Mouse (Mus musculus): Measurements from ENCODE around the gene Jph4.

Jph4 gene

DNA sequence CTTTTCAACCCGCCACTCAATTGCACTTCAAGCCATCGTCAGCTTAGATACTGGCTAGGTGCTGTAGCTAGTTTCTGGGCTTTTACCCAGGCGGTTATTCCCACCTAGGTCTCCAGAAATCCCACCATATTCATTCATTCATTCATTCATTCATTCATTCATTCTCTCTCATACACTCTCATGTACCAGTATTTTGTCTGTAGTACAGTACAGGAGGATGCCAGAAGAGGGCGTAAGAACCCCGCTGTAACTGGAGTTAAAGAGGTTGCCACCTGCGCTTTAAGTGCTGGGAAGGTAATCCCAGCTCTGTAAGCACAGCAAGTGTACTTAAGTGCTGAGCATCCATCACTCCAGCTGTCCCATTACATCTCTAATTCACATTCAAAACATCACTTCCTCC lies 22.8 kb downstream of the Jph4 start:
- DNase-seq: no peak

DNA sequence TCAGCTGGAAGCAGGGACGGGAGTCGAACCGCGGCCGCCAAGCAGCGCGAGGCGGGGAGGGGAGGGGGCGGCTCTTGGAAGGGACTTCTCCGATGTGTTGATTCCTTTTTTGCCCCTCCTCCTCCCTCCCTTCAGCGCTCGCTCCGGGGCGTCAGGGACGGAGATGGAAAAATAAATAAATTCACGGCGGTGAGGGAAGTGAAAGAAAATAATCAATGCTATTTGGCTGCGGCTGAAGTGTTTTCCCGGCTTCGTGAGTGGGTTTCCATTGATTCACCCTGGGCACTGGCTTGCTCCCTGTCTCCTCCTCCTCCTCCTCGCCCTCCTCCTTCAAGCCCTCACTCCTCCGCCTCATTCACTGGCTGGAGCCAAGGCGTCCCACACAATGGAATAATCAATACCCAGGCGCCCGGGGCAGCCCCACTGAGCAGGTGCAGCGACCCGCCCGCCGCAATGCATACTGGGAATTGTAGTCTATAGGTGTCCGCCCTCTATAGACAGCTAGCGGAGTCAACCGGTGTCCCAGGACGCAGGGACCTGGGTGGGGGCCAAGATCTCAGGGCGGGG lies 24.6 kb downstream of the Jph4 start, which contains the start of gene Zfhx2:
Gene Zfhx2 (minus strand): TSS at position 314 of the 567 bp plus-strand sequence.
- peak; percentile 94 for DNase-seq

DNA sequence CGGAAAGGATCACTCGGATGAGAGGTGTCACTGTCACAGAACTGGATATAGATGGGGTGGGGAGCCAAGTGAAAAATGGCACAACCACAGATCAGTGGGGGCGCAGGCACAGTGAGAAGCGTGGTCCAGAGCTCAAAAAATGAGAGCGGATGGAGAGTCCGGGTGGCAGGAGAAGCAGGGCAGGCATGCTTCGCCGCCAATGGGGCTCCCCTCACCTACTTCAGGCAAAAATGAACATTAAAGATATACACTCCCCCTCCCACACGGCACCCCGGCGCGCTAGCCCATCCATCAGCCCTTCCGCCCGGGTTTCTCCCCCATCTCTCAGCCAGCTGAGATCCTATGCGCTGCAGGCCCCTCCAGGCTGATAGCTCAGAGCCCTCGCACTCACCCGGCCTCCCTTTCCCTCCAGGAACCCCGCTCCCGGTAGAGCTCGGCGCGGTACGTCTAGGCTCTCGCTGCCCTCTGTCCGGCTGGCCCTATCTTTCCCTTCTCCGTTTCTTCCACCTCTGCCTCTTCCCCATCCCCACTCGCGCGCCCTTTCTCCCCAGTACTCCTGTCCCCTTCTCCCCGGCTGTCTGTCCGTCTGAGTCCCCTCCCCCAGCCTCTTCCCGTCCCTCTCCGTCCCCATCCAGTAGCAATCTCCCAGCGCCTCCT lies 25.4 kb downstream of the Jph4 start:
- DNase-seq: peak; percentile 38

DNA sequence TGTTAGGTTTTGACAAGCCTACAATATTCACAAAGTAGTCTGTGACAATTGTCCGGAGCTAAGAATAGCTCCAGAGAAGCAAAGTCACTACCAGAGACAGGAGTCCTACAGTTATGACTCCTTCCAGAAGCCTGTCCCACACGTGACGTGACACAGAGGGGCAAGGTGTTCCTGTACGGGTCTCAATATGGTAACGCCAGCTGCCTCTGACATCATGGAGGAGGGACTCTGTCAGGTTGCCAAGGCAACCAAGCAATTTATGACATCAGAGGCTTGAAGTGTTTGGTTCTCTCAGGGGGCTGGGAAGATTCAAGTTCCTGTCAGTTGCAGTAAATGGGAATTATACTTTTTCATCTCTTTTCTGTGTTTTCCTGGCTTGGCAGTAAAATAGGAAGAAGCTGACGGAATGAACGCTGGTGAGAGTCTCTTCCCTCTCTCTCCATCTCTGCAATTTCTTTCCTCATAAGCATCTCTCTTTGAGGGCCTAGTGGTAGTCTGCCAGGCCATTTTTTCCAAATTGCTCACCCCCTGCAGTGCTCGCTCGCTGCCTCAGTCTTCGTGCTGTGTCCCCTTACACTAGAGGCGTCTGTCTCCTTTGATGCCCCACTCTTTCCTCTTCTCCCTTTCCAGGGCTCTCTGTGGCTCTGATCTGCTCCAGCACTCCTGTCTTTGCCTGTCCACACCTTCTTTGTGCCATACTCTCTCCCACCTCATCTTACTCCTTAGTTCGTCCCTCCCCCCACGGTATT lies 27.4 kb downstream of the Jph4 start:
- DNase-seq: no peak

DNA sequence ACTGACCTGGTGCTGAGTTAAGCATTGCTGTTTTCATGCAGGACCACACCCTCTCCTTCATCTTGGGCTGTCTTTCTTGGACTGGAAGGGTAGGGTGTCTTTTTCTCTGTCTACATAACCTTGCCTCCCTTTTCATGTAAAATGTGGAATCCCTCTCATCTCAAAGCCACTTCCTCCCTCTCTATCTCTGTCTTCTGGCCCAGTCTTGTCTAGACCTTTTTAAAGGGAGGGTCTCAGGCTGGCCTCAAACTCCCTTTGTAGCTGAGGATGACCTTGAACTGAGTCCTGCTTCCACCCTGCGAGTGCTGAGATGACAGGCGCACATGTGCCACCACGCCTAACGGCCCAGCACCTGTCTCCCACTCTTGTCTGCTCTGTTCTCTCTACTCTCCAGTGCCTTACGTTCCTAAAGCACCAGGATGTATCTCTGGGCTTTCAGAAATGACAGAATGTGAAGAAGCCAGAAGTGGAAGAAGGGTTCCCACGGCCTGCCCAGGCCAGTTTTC lies 30.7 kb downstream of the Jph4 start:
- DNase-seq: no peak

DNA sequence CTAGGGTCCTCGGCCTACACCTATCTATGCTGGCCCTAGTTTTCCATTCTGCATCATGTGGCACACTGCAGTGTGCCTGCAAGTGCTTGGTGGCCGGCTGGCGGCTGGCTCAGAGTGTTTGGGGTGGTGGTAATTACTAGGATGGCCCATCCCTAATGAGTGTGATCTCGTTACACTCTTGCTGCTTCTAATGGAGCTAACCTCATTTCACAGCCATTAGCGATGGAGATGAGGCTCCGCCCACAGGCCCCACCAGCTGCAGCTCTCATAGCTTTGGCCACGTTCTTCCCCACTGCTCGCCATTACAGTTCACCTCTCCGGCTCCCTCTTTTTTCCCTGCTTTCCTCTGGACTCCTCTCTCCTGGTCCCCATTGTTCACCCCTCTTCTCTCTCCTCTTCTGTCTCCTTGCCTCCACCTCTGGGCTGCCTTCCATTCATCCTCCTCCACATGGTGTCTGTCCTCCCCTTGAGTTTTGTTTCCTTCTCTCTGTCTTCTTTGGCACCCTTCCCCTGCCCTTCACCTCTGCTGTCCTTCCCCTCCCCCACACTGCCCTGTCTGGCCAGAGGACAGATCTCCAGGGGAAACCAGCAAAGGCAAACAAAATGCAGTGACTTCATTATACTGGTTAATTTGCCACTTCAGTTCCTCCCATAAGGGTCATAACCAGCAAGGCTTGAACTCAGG lies 31.3 kb downstream of the Jph4 start:
- DNase-seq: no peak

DNA sequence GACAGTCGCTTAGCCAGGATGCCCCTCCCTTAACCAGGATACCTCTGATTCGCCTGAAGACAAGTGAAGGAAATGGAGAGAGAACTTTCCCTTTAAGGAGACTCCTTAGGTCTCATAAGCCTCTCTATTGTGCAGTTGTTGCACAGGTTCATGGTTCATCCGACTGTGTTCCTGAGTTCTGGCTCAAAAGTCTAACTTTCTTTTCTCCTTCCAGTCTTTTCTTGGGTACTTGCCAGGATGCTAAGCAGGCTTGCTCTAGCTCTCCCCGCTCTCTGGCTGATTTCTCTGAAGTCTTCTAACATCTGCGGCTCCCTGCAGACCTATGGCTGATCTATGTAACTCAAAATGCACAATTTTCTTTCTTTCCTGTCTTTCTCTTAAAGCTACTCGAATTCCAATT lies 33.3 kb downstream of the Jph4 start:
- DNase-seq: no peak

DNA sequence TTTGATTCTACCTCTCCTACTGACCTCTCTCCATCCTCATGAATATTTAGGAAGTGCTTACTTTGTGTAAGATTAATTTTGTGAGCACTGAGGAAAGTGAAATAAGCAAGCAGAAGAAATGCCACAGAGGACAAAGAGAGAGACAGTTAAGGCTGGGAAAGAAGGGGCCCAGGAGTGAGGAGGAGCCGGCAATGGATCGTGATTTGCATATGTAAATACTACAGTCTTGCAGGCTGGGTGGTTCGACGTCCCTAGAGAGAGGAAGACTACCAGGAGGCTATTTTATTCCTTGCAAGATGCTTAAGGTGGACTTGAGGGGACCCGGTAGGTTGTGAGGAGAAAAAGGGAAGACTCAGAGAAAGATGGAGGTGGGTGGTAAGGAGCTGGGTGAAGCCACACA lies 35.6 kb downstream of the Jph4 start:
- DNase-seq: no peak

DNA sequence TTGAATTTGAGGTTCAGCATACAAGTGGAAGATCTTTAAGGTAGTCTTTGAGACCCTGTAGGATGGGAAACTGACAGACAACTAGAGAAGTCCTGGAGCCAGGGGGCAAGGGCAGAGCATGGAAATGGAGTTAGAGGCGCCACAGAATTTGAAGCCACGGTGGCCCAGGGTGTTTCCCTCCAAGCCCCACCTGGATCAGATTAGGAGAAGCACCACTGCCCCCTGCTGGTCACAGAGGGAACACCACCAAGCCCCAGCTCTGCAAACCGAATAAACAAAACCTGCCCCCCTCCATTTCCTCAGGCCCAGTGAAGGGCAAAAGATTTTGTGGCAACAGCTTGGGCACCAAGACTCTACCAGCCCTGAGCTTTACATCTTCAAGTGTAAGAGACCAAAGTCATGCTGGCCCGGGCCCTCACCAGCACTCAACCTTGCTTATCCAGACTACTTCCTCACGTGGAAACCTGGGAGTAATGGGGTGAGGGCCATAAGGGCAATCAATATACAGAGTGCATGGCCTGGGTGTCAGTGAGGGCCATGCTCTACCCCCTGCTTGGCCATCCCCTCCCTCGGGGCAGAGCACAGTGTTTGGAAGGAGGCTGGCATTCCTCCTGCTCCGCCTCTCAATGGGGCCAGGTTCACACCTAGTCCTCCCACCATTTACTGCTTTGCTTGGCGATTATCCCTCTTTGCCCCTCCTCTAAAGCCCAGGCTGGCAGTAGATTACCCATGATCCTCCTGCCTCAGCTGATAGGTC lies 37.3 kb downstream of the Jph4 start:
- DNase-seq: peak; percentile 82

DNA sequence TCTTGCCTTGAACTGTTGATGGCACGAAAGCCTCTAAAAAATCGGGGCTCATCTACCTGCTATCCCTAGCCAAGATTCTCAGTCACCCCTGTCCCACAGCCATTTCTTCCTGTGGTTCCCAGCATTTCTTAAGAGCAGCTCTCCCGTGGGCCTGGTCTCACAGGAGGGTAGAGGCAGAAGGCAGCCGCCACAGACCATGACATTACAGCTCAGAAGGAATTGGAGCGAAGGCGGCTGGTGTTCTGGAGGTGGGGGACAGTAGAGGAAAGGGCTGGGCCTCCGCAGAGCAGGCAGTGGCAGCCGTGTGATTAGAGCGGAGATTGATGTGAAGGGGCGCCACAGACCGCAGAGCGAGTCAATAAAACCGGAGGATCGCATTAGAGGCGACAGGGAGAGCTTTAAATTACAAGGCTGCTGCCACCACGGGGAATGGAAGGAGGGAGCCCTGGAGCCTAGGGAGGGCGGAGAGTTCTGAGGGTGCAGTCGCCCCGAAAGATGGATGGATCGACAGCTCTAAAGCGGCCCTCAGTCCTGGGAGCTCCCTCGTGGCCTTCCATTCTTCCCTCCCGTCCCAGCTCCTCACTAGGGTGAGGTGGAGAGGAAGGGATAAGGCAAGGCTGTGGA lies 38.3 kb downstream of the Jph4 start:
- no peak for DNase-seq

DNA sequence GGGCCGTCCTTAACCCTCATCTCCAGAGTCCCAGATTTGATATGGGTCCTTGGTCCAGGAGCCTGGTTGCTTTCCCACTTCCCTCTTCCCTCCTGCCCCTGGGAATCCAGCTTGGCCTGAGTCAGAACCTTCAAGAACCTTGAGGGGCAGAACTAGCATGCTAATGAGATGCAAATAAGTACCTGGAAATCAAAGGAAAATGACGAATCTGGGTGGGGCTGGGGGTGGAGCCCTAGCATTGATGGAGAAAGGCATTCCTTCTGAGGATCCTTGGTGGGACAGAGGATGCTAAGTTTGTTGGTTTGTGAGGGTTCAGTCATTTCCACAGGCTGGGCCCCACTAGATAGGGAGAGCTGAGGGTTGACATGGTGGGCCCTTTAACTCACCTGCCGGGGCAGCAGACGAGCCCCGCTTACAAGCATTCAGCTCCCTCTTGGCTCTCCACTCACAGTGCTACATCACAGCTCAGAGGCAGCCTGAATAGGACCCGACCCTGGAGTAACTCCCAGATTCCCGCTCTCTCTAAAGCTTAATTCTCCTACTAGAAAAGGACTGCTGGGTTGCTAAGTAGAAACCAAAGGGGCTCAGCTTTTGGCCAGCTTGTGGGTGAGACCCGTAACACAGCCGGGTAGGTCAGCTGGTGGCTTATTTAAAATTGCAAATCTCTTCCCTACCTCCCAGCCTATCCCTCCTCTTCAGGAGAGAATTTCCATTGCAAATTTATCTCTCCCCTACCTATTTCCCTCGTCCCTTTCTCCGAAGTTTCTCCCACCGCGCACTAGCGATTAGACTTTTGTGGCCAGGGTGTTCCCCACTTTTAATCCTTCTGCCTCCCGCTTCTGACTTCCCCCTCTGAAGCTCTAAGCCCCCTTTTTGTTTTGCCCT lies 39.0 kb downstream of the Jph4 start:
- DNase-seq: no peak

DNA sequence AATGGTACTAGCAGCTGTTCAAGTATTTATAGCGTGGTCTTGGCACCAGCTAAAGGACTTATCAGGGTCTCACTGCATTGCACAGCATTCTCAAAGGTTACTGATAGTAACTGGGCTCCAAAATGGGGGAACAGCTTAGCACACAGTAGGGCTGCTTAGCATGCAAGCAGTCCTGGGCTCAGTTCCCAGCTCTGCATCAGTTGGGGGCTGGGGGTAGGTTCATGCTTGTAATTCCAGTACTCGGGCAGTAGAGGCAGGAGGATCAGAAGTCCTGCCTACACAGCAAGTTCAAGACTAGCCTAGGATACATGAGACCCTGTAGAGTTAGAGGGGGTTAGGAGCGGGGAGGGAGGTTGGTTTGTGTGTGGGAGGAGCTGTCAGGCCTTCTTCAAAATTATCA lies 39.8 kb downstream of the Jph4 start:
- no peak for DNase-seq

DNA sequence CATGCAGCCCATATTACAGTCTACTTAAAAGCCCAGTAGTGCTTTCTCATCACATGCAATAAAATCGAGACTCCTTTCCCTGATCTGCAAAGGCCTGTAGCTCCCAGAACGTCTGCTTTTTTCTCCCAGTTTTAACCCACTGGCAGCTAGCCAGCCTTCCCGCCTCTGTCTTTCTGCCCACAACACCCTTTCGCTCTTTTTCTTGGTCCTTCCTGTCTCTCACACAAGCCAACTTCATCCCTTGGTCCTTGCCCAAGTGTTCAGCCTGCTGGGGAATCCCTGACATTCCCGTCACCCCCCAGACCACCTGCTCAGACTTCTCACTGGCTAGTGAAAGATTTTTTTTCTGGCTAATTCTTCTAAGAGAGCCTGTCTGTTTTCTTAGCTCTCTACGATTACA lies 40.5 kb downstream of the Jph4 start:
- DNase-seq: no peak

DNA sequence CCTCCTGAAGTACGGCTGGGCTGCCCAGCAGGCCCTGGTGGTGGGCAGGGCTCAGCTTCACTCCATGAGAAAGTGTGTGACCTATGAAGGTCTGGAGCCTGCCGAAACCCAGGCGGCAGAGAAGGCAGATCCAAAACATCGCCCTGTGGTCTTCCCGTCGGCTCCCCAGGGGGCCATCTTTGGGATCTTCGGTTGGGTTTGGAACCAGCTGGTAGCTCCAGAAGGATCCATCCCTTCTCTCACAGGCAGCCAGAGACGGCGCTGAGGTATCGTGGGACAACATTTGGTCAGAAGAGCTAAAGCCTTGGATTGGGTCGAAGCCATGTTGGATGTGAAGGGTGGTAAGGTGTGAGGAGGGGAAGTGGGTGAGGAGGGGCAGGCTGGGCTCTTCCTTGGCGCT lies 42.3 kb downstream of the Jph4 start:
- DNase-seq: no peak

DNA sequence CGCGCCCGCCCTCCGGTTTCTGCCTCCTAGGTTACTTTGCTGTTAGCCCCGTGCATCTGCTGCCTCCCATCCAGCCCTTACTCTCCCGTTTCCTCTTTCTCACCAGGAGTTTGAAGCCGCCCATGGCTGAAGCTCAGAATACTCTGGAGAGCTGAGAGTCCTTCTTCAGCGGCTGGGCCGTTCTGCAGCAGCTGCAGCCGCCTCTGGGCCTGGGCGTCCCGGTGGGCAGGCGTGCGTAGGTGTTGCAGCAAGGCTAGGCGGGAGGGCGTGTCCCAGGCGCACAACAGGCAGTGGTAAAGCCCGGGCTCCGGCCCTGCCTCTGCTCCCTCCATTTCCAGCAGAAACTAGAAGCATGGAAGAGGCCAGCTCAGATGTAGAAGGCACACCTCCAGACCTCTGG lies 45.0 kb downstream of the Jph4 start:
- no peak for DNase-seq

DNA sequence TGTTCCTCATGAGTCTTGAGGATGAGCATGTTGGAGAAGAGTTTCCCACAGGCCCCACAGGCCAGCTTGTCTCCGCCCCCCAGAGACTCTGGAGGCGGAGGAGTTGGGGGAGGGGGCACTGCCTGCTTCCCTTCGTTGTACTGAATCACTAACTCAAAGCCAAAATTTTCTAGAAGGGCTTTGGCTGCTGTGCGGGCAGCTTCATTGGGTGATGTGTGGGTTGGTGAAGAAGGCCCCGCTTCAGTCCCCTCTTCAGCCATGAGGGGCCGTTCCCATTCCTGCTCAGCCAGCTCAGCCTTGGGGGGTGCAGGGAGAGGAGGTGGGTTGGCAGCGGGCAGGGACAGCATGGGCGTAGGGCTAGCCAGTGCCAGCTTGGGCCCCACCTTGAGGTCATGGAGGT lies 50.7 kb downstream of the Jph4 start:
- no peak for DNase-seq

DNA sequence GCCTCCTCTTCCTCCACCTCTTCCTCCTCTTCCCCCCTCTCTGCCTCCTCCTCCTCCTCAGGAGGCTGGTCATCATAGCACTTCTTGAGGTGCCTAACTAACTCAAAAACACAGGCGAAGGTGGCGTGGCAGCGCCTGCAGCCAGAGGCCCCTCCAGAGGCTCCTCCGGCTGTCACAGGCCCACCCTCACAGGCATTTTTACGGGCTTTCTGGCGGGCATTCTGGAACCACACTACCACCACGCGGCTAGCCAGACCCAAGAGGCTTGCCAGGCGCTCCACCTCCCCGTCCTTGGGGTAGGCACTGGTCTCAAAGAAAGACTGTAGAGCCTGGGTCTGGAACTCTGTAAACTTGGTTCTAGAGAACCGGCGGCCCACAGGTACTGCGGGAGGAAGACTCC lies 51.3 kb downstream of the Jph4 start:
- no peak for DNase-seq

DNA sequence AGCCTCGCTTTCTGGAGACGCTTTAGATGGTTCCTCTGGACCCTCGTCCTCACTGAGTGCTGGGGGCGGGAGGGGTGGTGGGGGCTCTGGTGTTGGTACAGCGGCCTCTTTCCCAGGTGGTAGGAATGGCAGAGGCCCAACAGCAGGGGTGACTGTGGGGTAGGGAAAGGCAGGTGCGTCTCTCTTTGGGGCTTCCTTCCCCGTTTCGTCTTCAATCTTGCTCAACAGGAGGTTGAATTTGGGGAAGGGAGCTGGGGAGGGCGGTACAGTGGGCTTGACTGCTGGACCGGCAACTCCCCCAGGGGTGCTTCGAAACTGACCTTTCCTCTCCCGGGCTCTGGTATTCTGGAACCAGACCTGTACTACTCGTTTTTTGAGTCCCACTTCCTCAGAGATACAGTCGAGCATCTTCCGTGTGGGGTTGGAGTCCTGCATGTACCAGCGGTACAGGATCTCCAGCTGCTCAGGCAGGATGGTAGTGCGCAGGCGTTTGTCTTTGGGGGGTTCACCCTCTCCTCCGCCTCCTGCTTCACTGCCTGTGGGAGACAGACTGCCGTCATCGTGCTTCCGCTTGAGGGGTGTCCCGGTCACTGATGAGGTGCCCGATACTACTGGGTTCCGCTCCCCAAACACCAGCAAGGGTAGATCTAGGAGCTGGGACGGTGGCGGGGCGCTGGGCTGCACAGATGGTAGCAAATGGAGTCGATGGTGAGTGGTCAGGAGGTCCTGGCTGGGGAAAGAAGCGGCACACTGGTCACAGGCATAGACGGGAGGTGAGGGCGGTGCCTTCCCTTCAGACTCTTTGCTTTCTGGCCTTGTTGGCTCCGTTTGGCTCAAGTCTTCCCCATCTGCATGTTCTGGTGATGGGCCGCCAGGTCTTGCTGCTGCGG lies 52.0 kb downstream of the Jph4 start:
- no peak for DNase-seq

DNA sequence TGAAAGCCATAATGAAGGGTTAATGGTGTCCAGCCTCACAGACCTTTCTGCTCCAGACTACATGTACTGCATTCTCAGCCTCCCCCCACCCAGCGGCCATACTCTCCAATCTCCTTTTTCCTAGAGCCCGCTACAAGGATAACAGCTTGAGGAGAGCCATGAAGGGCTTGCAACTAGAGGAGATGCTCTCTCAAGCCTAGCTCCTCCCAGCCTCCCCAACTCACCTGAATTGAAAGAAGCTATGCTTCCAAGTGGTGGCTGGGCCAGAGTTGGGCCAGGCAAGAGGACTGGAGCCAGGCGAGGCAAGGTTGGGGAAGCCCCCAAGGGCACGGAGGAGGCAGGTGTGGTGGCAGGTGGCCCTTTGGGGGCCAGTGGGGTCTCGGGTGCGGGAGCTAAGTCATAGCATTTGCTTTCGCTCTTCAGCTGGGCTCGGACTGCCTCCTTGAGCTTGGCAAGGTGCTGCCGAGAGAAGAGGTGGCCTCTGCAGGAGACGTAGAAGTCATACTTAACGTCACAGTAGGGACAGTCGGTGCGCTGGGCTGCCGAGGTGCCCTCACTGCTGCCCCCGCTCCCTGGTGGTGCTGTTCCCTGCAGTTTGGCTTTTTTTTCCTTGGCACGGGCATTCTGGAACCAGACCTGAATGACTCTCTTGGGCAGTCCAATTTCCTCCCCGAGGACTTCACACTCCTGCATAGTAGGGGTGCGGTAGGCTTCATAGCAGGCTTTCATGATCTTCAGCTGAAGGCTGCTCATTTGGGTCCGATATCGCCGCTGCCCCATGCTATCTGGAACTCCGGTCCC lies 53.0 kb downstream of the Jph4 start:
- DNase-seq: no peak
